Mouse (Mus musculus): ENCODE measurements at regions not wholly inside any gene's neighbourhood (a gene's known extent, or its start where the extent isn't known, plus 50 kb on each side); places are given as distances from the start of the nearest gene placed in this dataset.

DNA sequence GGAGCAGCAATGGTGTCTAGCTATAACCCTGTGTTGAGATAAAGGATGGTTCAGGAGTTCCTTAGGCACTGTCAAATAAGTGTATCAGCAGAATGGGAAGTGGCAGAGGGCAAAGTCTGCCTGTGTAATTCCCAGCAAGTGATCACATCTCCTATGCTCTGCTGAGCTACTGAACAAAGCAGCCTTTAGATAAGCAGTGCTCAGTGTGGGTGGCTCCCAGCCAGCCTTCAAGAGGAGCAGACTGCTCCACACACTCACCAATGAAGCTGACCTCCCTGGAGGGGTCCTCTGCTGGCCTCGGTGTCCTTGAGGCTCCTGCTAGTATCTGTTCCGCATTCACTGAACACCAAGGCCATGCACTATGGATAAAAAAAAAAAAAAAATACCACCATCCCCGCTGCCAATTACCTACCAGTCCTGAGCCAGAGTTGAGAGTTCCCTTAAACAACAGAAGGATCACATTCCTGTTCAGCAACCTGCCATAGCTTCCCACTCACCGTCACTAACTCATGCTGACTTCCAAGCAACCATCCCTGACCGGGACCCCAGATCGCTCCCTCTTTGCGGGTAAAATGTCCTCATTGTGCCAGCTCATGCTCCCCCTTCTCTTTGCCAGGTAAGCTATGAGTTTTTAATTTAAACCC, 198.9 kb downstream of the Gm9195 start:
- H3K4me2 ChIP-seq: no peak overlapping the region
- no peak for ATAC-seq (replicated peaks; ENCODE audit: insufficient number of reproducible peaks, insufficient read depth, low FRiP score, low read depth)

DNA sequence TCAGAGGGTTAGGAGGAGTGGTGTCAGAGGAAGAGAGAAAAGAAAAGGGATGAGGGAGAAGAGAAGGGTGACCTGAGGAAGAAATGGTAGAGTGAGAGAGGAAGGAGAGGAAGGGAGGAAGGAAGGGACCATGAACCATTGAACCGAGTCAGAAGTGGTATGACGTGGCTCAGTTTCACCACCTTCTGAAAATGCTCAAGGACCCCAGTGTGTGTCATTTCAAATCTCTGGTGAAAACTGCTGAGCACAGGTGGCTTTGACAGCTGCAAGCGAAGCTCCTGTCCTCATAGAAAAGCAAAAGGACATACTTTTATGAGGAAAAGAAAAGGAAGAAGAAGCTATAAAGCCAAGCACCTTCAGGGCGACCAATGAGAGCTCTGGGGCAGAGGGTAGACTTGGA, 214.3 kb downstream of the Gm9195 start:
- Histone ChIP-seq H3K9ac (no peak overlapping the region), H3K4me2 (no peak overlapping the region), H3K9me3 (replicated peaks) (no peaks in the 10 kb centered on the region), H3K4me3 (no peak overlapping the region), H3K36me3 (no peaks in the 10 kb centered on the region), H3K4me1 (replicated peaks) (no peaks in the 10 kb centered on the region), H3K27ac (no peak overlapping the region), H3K27me3 (no peaks in the 10 kb centered on the region)
- WGBS: 76% methylated on average over 4 of the region's 4 CpGs
- ATAC-seq (replicated peaks; ENCODE audit: insufficient number of reproducible peaks, insufficient read depth, low FRiP score, low read depth): no peak

More for the DNA sequence above, 198.9 kb downstream of the Gm9195 start:
- H3K9me3 ChIP-seq (replicated peaks): no peaks in the 10 kb centered on the region
- 65% methylated on average over 7 of the region's 7 CpGs for WGBS
- H3K27me3 ChIP-seq: peaks cover 6% of the 10 kb centered on the region; the same call in 1 of the 2 replicates
- no peaks in the 10 kb centered on the region for H3K36me3 ChIP-seq
- no peak overlapping the region for H3K9ac ChIP-seq
- H3K4me1 ChIP-seq (replicated peaks): peaks cover 11% of the 10 kb centered on the region
- H3K4me3 ChIP-seq: no peak overlapping the region
- no peak overlapping the region for H3K27ac ChIP-seq

DNA sequence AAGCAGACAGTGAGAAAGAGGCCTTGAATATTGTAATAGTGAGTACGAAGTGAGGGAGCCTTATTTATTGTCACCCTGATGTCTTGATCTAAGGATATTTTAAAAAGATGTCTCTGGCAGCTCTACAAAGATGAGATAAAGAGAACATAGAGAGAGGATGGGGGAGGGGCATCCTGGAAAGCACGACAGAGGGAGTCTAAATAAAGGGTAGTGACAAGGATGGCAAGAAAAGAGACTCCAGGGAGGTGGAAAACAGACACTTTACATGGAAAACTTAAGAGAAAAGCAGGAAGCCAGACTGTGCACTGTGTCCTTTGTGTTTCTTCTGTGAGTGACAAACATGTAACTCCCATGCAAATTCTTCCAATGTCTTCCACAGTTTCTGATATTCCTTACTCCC, 232.4 kb downstream of the Gm9195 start:
- Histone ChIP-seq H3K4me2 (no peak overlapping the region), H3K27me3 (no peaks in the 10 kb centered on the region), H3K27ac (no peak overlapping the region), H3K9me3 (replicated peaks) (no peaks in the 10 kb centered on the region), H3K4me1 (replicated peaks) (no peaks in the 10 kb centered on the region), H3K4me3 (no peak overlapping the region), H3K36me3 (no peaks in the 10 kb centered on the region), H3K9ac (no peak overlapping the region)
- ATAC-seq (replicated peaks; ENCODE audit: insufficient number of reproducible peaks, insufficient read depth, low FRiP score, low read depth): no peak
- WGBS: 19% methylated on average over 2 of the region's 2 CpGs

GRCm38 (mm10) chr14:72241872-72242271, 249.8 kb downstream of the Gm9195 start:
- no peak overlapping the region for H3K9ac ChIP-seq
- H3K36me3 ChIP-seq: no peaks in the 10 kb centered on the region
- no peaks in the 10 kb centered on the region for H3K9me3 ChIP-seq (replicated peaks)
- no peak overlapping the region for H3K4me2 ChIP-seq
- H3K4me1 ChIP-seq (replicated peaks): no peaks in the 10 kb centered on the region
- H3K27me3 ChIP-seq: no peaks in the 10 kb centered on the region
- 80% methylated on average over 4 of the region's 4 CpGs for WGBS
- no peak overlapping the region for H3K4me3 ChIP-seq
- no peak overlapping the region for H3K27ac ChIP-seq
- ATAC-seq (replicated peaks; ENCODE audit: insufficient number of reproducible peaks, insufficient read depth, low FRiP score, low read depth): no peak

DNA sequence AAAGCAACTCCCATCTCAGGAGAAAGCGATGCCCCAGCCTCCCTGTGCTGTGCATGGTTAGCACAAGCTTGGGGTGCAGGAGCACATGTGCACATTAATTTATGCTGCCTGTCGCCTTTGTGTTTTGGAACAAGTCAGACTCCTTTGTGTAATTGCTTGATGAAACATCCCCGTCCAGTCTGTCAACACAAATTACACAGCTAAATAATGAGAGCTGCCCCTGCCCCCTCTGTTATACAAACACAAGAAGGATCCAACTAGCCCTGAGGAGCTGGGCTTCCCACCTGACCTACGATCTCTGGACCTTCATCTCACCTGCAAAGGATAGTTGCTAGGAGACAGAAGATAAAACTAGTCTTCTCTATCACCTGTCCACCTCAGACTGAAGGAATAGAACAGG, 251.4 kb downstream of the Gm9195 start:
- H3K4me3 ChIP-seq: no peak overlapping the region
- no peak overlapping the region for H3K4me2 ChIP-seq
- no peaks in the 10 kb centered on the region for H3K27me3 ChIP-seq
- no peaks in the 10 kb centered on the region for H3K36me3 ChIP-seq
- no peak for ATAC-seq (replicated peaks; ENCODE audit: insufficient number of reproducible peaks, insufficient read depth, low FRiP score, low read depth)
- no peaks in the 10 kb centered on the region for H3K4me1 ChIP-seq (replicated peaks)
- no peaks in the 10 kb centered on the region for H3K9me3 ChIP-seq (replicated peaks)
- 43% methylated on average over 4 of the region's 4 CpGs for WGBS
- H3K9ac ChIP-seq: no peak overlapping the region
- no peak overlapping the region for H3K27ac ChIP-seq

- no peak overlapping the region for H3K4me2 ChIP-seq
- no peaks in the 10 kb centered on the region for H3K4me1 ChIP-seq (replicated peaks)
- no peaks in the 10 kb centered on the region for H3K27me3 ChIP-seq
- WGBS: 87% methylated on average over 4 of the region's 4 CpGs
- no peak for ATAC-seq (replicated peaks; ENCODE audit: insufficient number of reproducible peaks, insufficient read depth, low FRiP score, low read depth)
- H3K36me3 ChIP-seq: no peaks in the 10 kb centered on the region
- no peak overlapping the region for H3K9ac ChIP-seq
- H3K4me3 ChIP-seq: no peak overlapping the region
- no peak overlapping the region for H3K27ac ChIP-seq
- no peaks in the 10 kb centered on the region for H3K9me3 ChIP-seq (replicated peaks)
Measured at GRCm38 (mm10) chr14:72238344-72238743, 253.3 kb downstream of the Gm9195 start.

DNA sequence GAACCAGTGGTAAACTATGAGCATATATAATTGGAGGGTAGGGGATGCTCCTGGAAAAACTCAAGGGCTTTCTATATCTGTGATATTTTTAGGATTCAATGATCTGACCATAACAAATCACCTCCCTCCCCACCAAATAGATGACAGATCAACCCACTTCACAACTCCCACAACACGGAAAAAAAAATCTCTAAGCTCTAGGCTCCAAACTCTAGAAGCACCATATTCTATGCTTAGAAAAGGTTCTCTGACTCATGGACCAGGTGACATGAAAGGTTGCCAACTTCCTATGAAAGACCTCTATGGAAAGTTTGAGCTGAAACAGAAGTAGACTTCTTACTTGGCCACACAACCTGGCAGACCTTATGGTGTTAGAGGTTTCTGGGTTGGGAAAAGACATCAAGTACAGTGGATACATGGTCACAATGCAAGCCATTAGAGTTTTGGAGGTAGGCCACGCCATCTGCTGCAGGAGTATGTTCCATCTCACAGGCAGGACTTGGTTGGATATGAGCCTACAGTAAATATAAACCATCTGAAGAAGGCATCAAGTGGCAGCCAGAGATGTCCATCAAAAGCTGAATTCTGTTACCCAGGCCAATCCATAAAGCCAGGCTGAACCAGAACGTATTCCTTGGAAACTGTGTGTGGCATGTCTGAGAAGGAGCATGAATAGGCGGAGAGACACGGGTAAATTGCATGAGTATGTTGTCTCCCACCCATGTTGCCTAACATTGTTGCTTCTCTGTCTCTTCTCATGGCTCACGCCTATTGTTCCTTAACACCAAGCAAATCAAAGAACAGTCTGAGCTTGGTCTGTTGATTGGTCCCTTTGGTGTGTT, 257.2 kb downstream of the Gm9195 start:
- no peaks in the 10 kb centered on the region for H3K27me3 ChIP-seq
- H3K9me3 ChIP-seq (replicated peaks): no peaks in the 10 kb centered on the region
- ATAC-seq (replicated peaks; ENCODE audit: insufficient number of reproducible peaks, insufficient read depth, low FRiP score, low read depth): no peak
- H3K27ac ChIP-seq: no peak overlapping the region
- H3K36me3 ChIP-seq: no peaks in the 10 kb centered on the region
- no peak overlapping the region for H3K9ac ChIP-seq
- no peak overlapping the region for H3K4me3 ChIP-seq
- no peak overlapping the region for H3K4me2 ChIP-seq
- WGBS: 79% methylated on average over 6 of the region's 6 CpGs
- H3K4me1 ChIP-seq (replicated peaks): no peaks in the 10 kb centered on the region

DNA sequence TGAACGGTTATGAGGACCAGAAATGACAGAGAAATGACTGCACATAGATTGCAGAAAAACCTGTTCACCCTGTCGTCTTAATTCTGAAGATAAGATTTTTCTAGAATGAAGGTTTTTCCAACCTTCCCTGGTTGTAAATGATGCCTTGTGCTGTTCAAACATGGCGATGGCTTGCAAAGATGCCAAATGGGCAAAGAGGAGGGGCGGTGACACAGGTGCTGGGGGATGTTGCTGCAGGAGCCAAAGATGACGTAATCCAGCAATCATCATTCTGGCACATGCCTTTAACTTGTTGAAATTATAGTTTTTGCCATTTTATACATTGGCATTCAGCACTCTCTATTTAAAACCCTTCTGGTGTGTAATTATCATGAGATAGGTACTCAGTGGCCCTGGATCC, 263.8 kb downstream of the Gm9195 start:
- H3K9ac ChIP-seq: no peak overlapping the region
- H3K4me2 ChIP-seq: no peak overlapping the region
- H3K36me3 ChIP-seq: no peaks in the 10 kb centered on the region
- no peak overlapping the region for H3K27ac ChIP-seq
- no peaks in the 10 kb centered on the region for H3K9me3 ChIP-seq (replicated peaks)
- H3K4me3 ChIP-seq: no peak overlapping the region
- no peak for ATAC-seq (replicated peaks; ENCODE audit: insufficient number of reproducible peaks, insufficient read depth, low FRiP score, low read depth)
- no peaks in the 10 kb centered on the region for H3K4me1 ChIP-seq (replicated peaks)
- H3K27me3 ChIP-seq: no peaks in the 10 kb centered on the region
- WGBS: 69% methylated on average over 5 of the region's 5 CpGs

DNA sequence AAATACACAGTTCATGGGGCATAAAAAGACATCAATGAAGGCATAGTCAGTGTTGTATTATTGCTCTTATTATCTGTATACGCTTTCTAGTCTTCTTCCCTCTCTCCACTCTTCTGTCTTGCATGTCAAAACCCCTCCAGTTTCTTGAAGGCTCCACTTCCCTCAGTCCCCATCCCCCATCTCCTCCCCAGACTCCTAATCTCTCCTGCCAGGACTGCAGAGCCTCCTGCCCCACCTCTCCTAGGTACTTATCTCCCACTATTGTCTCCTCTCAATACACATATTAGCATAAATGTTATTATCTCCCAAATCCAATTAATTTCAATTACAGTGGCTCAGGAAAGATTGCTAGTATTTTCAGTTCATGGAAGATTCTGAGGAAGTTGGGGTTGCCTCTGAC, 264.2 kb downstream of the Gm9195 start:
- ATAC-seq (replicated peaks; ENCODE audit: insufficient number of reproducible peaks, insufficient read depth, low FRiP score, low read depth): no peak
- H3K27me3 ChIP-seq: no peaks in the 10 kb centered on the region
- no peak overlapping the region for H3K4me2 ChIP-seq
- H3K27ac ChIP-seq: no peak overlapping the region
- no peaks in the 10 kb centered on the region for H3K4me1 ChIP-seq (replicated peaks)
- H3K36me3 ChIP-seq: no peaks in the 10 kb centered on the region
- H3K4me3 ChIP-seq: no peak overlapping the region
- no peaks in the 10 kb centered on the region for H3K9me3 ChIP-seq (replicated peaks)
- no peak overlapping the region for H3K9ac ChIP-seq
- WGBS: 39% methylated on average over 1 of the region's 1 CpGs

GRCm38 (mm10) chr14:72226946-72227345, 264.7 kb downstream of the Gm9195 start:
- ATAC-seq (replicated peaks; ENCODE audit: insufficient number of reproducible peaks, insufficient read depth, low FRiP score, low read depth): no peak
- WGBS: 66% methylated on average over 1 of the region's 1 CpGs
- H3K27me3 ChIP-seq: no peaks in the 10 kb centered on the region
- no peak overlapping the region for H3K4me3 ChIP-seq
- no peak overlapping the region for H3K27ac ChIP-seq
- no peaks in the 10 kb centered on the region for H3K36me3 ChIP-seq
- no peak overlapping the region for H3K9ac ChIP-seq
- H3K4me1 ChIP-seq (replicated peaks): no peaks in the 10 kb centered on the region
- no peak overlapping the region for H3K4me2 ChIP-seq
- H3K9me3 ChIP-seq (replicated peaks): no peaks in the 10 kb centered on the region

- Histone ChIP-seq H3K4me3 (no peak overlapping the region), H3K9ac (no peak overlapping the region), H3K9me3 (replicated peaks) (no peaks in the 10 kb centered on the region), H3K27ac (no peak overlapping the region), H3K4me1 (replicated peaks) (no peaks in the 10 kb centered on the region), H3K36me3 (no peaks in the 10 kb centered on the region), H3K27me3 (no peaks in the 10 kb centered on the region), H3K4me2 (no peak overlapping the region)
- 30% methylated on average over 2 of the region's 2 CpGs for WGBS
- no peak for ATAC-seq (replicated peaks; ENCODE audit: insufficient number of reproducible peaks, insufficient read depth, low FRiP score, low read depth)
Measured at GRCm38 (mm10) chr14:72222836-72223235, 268.8 kb downstream of the Gm9195 start.

- Histone ChIP-seq H3K27me3 (no peaks in the 10 kb centered on the region), H3K9ac (no peak overlapping the region), H3K4me3 (no peak overlapping the region), H3K4me2 (no peak overlapping the region), H3K9me3 (replicated peaks) (no peaks in the 10 kb centered on the region), H3K36me3 (no peaks in the 10 kb centered on the region), H3K4me1 (replicated peaks) (no peaks in the 10 kb centered on the region), H3K27ac (no peak overlapping the region)
- WGBS: 74% methylated on average over 6 of the region's 6 CpGs
- no peak for ATAC-seq (replicated peaks; ENCODE audit: insufficient number of reproducible peaks, insufficient read depth, low FRiP score, low read depth)
Measured at GRCm38 (mm10) chr14:72219523-72219922, 272.1 kb downstream of the Gm9195 start.
